Mouse (Mus musculus) megakaryocyte, embryonic 14.5 days (primary cell): Measurements from ENCODE around the gene Rb1.

Source experiments
- FLI1 ChIP-seq: IDR thresholded peaks from 2 replicates; pipeline ENCODE4 v1.6.1; 2012; ENCODE audit warnings: low read length, inconsistent platforms, mixed read lengths
- GATA1 ChIP-seq: IDR thresholded peaks from 3 replicates; pipeline ENCODE4 v1.6.1; 2012; ENCODE audit warnings: mixed read lengths, low read length, inconsistent platforms, borderline replicate concordance

- TF ChIP-seq GATA1 (no peak), FLI1 (no peak)
Measured at GRCm38 (mm10) chr14:73368221-73368620, 42.6 kb upstream of the Rb1 start.
